Mouse (Mus musculus) heart, postnatal 0 days (tissue): ENCODE measurements at regions not wholly inside any gene's neighbourhood (a gene's known extent, or its start where the extent isn't known, plus 50 kb on each side); places are given as distances from the start of the nearest gene placed in this dataset.
A peak's percentile ranks its signal among the peaks of the same experiment; 100 is the strongest.

Experiments
- ATAC-seq: fragments of 200-750 bp; cut with Nextera tagmentation; 2 replicates; pipeline ENCODE4 v1.8.0; 2017; ENCODE audit warnings: low read depth, moderate number of reproducible peaks, moderate library complexity; ENCODE audit not compliant: insufficient read depth
- DNase-seq: peaks from one replicate; pipeline ENCODE4 v3.0.0-alpha.2; 2016; ENCODE audit warnings: low spot score
- H3K27ac ChIP-seq: fragments of 300-500 bp; sonication (generic); 2 replicates; pipeline ENCODE4 v1.5.1; 2014; ENCODE audit warnings: low read depth, mild to moderate bottlenecking
- H3K27me3 ChIP-seq: fragments of 300-500 bp; sonication (generic); 2 replicates; pipeline ENCODE4 v1.6.1; 2014; ENCODE audit warnings: low read length, mixed read lengths; ENCODE audit not compliant: control insufficient read depth, insufficient read depth
- H3K36me3 ChIP-seq: fragments of 300-500 bp; sonication (generic); replicated peaks from 2 replicates; pipeline ENCODE4 v1.6.1; 2014; ENCODE audit warnings: low read length, mixed read lengths; ENCODE audit not compliant: control insufficient read depth, insufficient read depth
- H3K4me1 ChIP-seq: fragments of 300-500 bp; sonication (generic); 2 replicates; pipeline ENCODE4 v1.6.1; 2014; ENCODE audit warnings: antibody characterized with exemption; ENCODE audit not compliant: control insufficient read depth, insufficient read depth
- H3K4me2 ChIP-seq: fragments of 300-500 bp; sonication (generic); 2 replicates; pipeline ENCODE4 v1.6.1; 2014; ENCODE audit warnings: low read depth, mild to moderate bottlenecking, low read length, moderate library complexity
- H3K4me3 ChIP-seq: fragments of 300-500 bp; sonication (generic); 2 replicates; pipeline ENCODE4 v1.5.1; 2014; ENCODE audit warnings: low read depth, low read length
- H3K9ac ChIP-seq: fragments of 300-500 bp; sonication (generic); replicated peaks from 2 replicates; pipeline ENCODE4 v1.6.1; 2014; ENCODE audit warnings: low read depth, low read length, mixed read lengths
- H3K9me3 ChIP-seq: fragments of 300-500 bp; sonication (generic); replicated peaks from 2 replicates; pipeline ENCODE4 v1.6.1; 2016; ENCODE audit warnings: low read length; ENCODE audit not compliant: control insufficient read depth
- CTCF ChIP-seq: IDR thresholded peaks from 2 replicates; pipeline ENCODE4 v1.5.1; 2016; ENCODE audit warnings: antibody characterized with exemption, control low read depth, low read depth
- EP300 ChIP-seq: IDR thresholded peaks from 2 replicates; pipeline ENCODE4 v1.6.1; 2016; ENCODE audit warnings: antibody characterized with exemption, low read depth
- WGBS: fragments of 180-500 bp; shearing (Covaris S2); extraction: QIAGEN DNeasy Blood & Tissue Kit; methylation state at CpG from one replicate; pipeline ENCODE4 v1.1.7; 2014; 5-methylcytosine and 5-hydroxymethylcytosine counted together

- Histone ChIP-seq H3K4me1 (peaks cover 4% of the 10 kb centered on the region; the same call in 1 of the 2 replicates), H3K36me3 (no peaks in the 10 kb centered on the region), H3K4me2 (no peak overlapping the region), H3K27ac (no peak overlapping the region), H3K9ac (no peak overlapping the region), H3K4me3 (no peak overlapping the region), H3K9me3 (no peaks in the 10 kb centered on the region), H3K27me3 (no peaks in the 10 kb centered on the region)
- no peak for TF ChIP-seq CTCF
- TF ChIP-seq EP300, result no peak
- no peak for ATAC-seq
- no peak for DNase-seq
- 86% methylated on average over 3 of the region's 3 CpGs for WGBS
These were observed 304.1 kb upstream of the Klf3 start for GRCm38 (mm10) chr5:64499131-64499530.

- Histone ChIP-seq H3K9ac (no peak overlapping the region), H3K36me3 (no peaks in the 10 kb centered on the region), H3K27ac (no peak overlapping the region), H3K9me3 (no peaks in the 10 kb centered on the region), H3K4me2 (no peak overlapping the region), H3K4me3 (no peak overlapping the region), H3K4me1 (peaks cover 4% of the 10 kb centered on the region; the same call in 1 of the 2 replicates), H3K27me3 (no peaks in the 10 kb centered on the region)
- ATAC-seq (no peak), DNase-seq (no peak)
- TF ChIP-seq CTCF, result no peak
- TF ChIP-seq EP300, result no peak
- WGBS, result 83% methylated on average over 8 of the region's 8 CpGs
These were observed 302.8 kb upstream of the Klf3 start for GRCm38 (mm10) chr5:64500413-64500812.

- no peaks in the 10 kb centered on the region for H3K27me3 ChIP-seq
- DNase-seq (no peak), ATAC-seq (no peak)
- H3K27ac ChIP-seq, result no peak overlapping the region
- H3K36me3 ChIP-seq, result no peaks in the 10 kb centered on the region
- H3K9ac ChIP-seq, result no peak overlapping the region
- no peaks in the 10 kb centered on the region for H3K9me3 ChIP-seq
- TF ChIP-seq EP300, result no peak
- no peak for TF ChIP-seq CTCF
- WGBS, result 69% methylated on average over 4 of the region's 4 CpGs
- no peak overlapping the region for H3K4me2 ChIP-seq
- no peak overlapping the region for H3K4me3 ChIP-seq
- peaks cover 4% of the 10 kb centered on the region; the same call in 1 of the 2 replicates for H3K4me1 ChIP-seq
These were observed 302.3 kb upstream of the Klf3 start for GRCm38 (mm10) chr5:64500866-64501265.

- Histone ChIP-seq H3K4me1 (peaks cover 4% of the 10 kb centered on the region; the same call in 1 of the 2 replicates), H3K27ac (no peak overlapping the region), H3K4me3 (no peak overlapping the region), H3K9ac (no peak overlapping the region), H3K36me3 (no peaks in the 10 kb centered on the region), H3K27me3 (no peaks in the 10 kb centered on the region), H3K9me3 (no peaks in the 10 kb centered on the region), H3K4me2 (no peak overlapping the region)
- no peak for ATAC-seq
- no peak for TF ChIP-seq EP300
- no peak for TF ChIP-seq CTCF
- no peak for DNase-seq
- WGBS, result 69% methylated on average over 5 of the region's 5 CpGs
These were observed 301.4 kb upstream of the Klf3 start for GRCm38 (mm10) chr5:64501746-64502145.

GRCm38 (mm10) chr5:64503514-64503913 is 299.7 kb upstream of the Klf3 start:
- Histone ChIP-seq H3K4me3 (no peak overlapping the region), H3K9me3 (no peaks in the 10 kb centered on the region), H3K4me2 (no peak overlapping the region), H3K27ac (peak overlapping the region; percentile 26; the same call in 1 of the 2 replicates), H3K4me1 (peaks cover 4% of the 10 kb centered on the region; the same call in 1 of the 2 replicates), H3K9ac (no peak overlapping the region; the same call in 1 of the 2 replicates), H3K36me3 (no peaks in the 10 kb centered on the region), H3K27me3 (no peaks in the 10 kb centered on the region)
- TF ChIP-seq CTCF, result no peak
- no peak for TF ChIP-seq EP300
- WGBS, result 25% methylated on average over 4 of the region's 4 CpGs
- ATAC-seq, result no peak
- DNase-seq, result peak; percentile 49

GRCm38 (mm10) chr5:64504507-64504906 is 298.7 kb upstream of the Klf3 start:
- ATAC-seq (no peak), DNase-seq (no peak)
- Histone ChIP-seq H3K9me3 (no peaks in the 10 kb centered on the region), H3K4me1 (peaks cover 4% of the 10 kb centered on the region; the same call in 1 of the 2 replicates), H3K9ac (no peak overlapping the region), H3K27ac (peak overlapping the region; percentile 82; the same call in 1 of the 2 replicates), H3K36me3 (no peaks in the 10 kb centered on the region), H3K4me3 (no peak overlapping the region), H3K27me3 (no peaks in the 10 kb centered on the region), H3K4me2 (no peak overlapping the region)
- WGBS, result 86% methylated on average over 6 of the region's 6 CpGs
- TF ChIP-seq EP300 (no peak), CTCF (no peak)
